Mouse (Mus musculus) heart, adult 18-20 months (tissue): ENCODE data around the gene Olfr1272. TPM values are rescaled to one million over a fixed set of nuclear protein-coding genes. Genes with fewer than 3 reads are reported as not detected.
"Not testable (repeated sequence)": the region's sequence is repeated elsewhere in the genome, so short reads cannot be mapped to it uniquely, and the experiment has no call there.

ENCODE experiments used
- DNase-seq, 2 experiments: peaks; one replicate each; pipeline ENCODE4 v3.0.0; 2021 to 2022; ENCODE audit warnings: mixed read lengths in 1 of 2
- long read RNA-seq, 2 experiments: library from polyadenylated mRNA; stranded (forward); transcript quantifications; one replicate each; pipeline ENCODE4 v2.0.0; 2021
- total RNA-seq, 2 experiments: library from RNA; stranded (reverse); gene quantifications; 2 replicates each; pipeline ENCODE4 v1.2.3; 2021

The Olfr1272 gene
- not detected for total RNA-seq
- long read RNA-seq, experiment 1, result 0 reads
- long read RNA-seq, experiment 2, result 0 reads

- DNase-seq, result no peak
Measured at GRCm38 (mm10) chr2:90292741-90293140, at the start of gene Olfr1272. Gene Olfr1272 (minus strand): TSS chr2:90292841.

DNA sequence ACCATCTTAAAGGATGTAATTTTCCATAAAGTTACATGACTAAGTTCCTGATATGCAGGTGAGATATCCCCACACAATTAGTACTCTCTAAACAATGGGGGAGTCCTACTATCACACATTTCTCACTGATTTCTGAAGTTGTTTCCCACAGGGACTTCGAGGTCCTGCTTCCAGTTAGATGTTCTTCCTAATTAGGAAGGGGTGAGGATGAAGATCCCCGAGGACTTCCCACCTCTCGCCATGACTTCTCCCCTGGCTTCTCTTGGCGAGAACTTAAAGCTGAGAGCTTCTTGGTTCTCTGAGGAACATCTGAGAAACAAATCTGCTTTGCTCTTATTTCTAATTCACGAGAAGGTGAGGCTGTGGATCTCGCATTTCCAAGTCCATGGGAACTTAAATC is 29.3 kb upstream of the Olfr1272 start, which contains the start of gene Gm13769:
Gene Gm13769 (plus strand): TSS at position 301 of the 400 bp plus-strand sequence.
- not testable (repeated sequence) for DNase-seq

GRCm38 (mm10) chr2:90270932-90271331 is 21.7 kb downstream of the Olfr1272 start, which contains the start of gene Olfr1271:
Gene Olfr1271 (minus strand): TSS chr2:90271032.
- DNase-seq, result no peak

DNA sequence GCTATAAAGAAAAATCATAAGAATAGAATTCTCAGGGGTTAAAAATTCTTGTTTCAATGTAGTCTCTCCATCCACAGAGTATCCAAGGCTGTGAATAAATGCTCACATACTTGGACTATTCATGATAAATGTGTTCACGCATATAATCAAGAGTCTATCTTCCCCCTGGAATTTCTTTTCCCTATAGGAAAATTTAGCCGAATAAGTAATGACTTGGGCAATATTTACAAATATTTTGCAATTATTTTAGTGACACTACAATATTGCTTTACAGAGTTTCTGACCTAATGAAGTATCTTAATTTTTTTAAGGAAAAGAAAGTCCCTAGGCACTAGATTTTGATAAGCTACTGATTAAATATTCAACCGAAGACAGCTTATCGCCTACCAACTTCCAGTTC is 35.1 kb downstream of the Olfr1272 start, which contains the start of gene Olfr142:
Gene Olfr142 (minus strand): TSS at position 101 of the 400 bp plus-strand sequence.
- no peak for DNase-seq

Other genes with a start within 250 kb of the Olfr1272 start
- not detected for gene Olfr140, start 229.2 kb downstream of the Olfr1272 start, total RNA-seq
- not detected for gene Olfr1269, start 171.4 kb downstream of the Olfr1272 start, total RNA-seq
- gene Olfr32, start 150.5 kb downstream of the Olfr1272 start, total RNA-seq, result not detected
- not detected for gene Olfr1270, start 139.8 kb downstream of the Olfr1272 start, total RNA-seq
- not detected for gene Olfr1506, start 68.3 kb downstream of the Olfr1272 start, total RNA-seq
- gene Olfr142, start 35.2 kb downstream of the Olfr1272 start, total RNA-seq, result not detected
- not detected for gene Olfr1271, start 21.8 kb downstream of the Olfr1272 start, total RNA-seq
- under 1 TPM in 1 of 2 experiments, not detected in 1; 0.15 TPM for gene Gm13769, start 29.4 kb upstream of the Olfr1272 start, total RNA-seq
- not detected for gene Olfr1274-ps, start 105.8 kb upstream of the Olfr1272 start, total RNA-seq